Mouse (Mus musculus) spleen, postnatal 10 days (tissue): ENCODE results near the gene Nedd4.

Source experiments
- DNase-seq, 2 experiments: peaks; one replicate each; pipeline ENCODE4 v3.0.0; 2021 to 2022; ENCODE audit warnings: low spot score in 2 of 2

Nedd4 gene

GRCm38 (mm10) chr9:72791213-72791582, 129.1 kb downstream of the Nedd4 start:
- DNase-seq: no peak

DNA sequence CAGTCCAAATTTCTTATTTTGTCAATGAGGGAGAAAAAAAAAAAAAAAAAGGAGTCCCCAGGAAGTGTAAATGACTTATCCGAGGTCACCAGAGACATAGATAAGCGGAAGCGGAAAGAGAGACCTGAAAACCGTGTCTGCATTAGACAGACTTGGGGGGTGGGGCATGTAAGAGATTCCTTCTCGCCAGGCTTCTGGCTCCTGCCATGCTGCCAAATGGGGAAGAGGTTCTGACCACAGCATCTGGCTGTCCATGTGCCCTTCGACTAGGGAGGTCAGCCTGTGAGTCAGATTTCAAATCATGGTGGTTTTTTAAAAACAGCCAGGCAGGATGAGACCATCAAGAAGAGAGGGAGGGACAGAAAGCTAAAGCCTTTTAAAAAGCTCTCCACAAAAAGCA, 129.5 kb downstream of the Nedd4 start:
- DNase-seq: peak in 1 of 2 experiments; percentile 22

DNA sequence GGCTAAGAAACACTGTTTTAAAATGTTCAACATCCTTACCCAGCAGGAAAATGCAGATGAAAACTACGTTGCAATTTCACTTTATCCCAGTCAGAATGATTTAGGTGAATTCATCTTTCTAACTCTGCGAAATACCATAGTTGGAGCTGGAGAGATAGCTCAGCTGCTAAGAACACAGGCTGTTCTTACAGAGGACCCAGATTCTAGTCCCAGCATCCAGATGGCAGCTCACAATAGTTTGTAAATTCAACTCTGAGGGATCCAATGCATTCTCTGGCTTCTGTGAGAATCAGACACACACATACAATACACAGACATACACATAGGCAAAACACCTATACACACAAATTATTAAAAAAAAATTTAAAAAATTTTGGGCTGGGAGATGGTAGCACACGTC, 133.1 kb downstream of the Nedd4 start:
- no peak for DNase-seq

GRCm38 (mm10) chr9:72797136-72797621, 135.0 kb downstream of the Nedd4 start:
- DNase-seq: peak in 1 of 2 experiments; percentile 25
